Mouse (Mus musculus) hindbrain, embryonic 15.5 days (tissue): ENCODE data around the gene Scgb2b24. TPM values are rescaled to one million over a fixed set of nuclear protein-coding genes. Genes with fewer than 3 reads are reported as not detected.

Experiments
- ATAC-seq: fragments of 200-750 bp; cut with Nextera tagmentation; 2 replicates; pipeline ENCODE4 v1.8.0; 2017; ENCODE audit warnings: low read depth, moderate number of reproducible peaks, moderate TSS enrichment; ENCODE audit not compliant: low FRiP score
- H3K27ac ChIP-seq: fragments of 300-500 bp; sonication (generic); replicated peaks from 2 replicates; pipeline ENCODE4 v1.5.1; 2015; ENCODE audit warnings: mild to moderate bottlenecking, inconsistent platforms
- H3K27me3 ChIP-seq: fragments of 300-500 bp; sonication (generic); 2 replicates; pipeline ENCODE4 v1.6.1; 2015; ENCODE audit warnings: control low read depth, inconsistent platforms
- H3K36me3 ChIP-seq: fragments of 300-500 bp; sonication (generic); 2 replicates; pipeline ENCODE4 v1.6.1; 2015; ENCODE audit warnings: control low read depth, inconsistent platforms
- H3K4me1 ChIP-seq: fragments of 300-500 bp; sonication (generic); replicated peaks from 2 replicates; pipeline ENCODE4 v1.6.1; 2015; ENCODE audit warnings: control low read depth, inconsistent platforms
- H3K4me2 ChIP-seq: fragments of 300-500 bp; sonication (generic); 2 replicates; pipeline ENCODE4 v1.6.1; 2015; ENCODE audit warnings: moderate library complexity, mild to moderate bottlenecking, inconsistent platforms
- H3K4me3 ChIP-seq: fragments of 300-500 bp; sonication (generic); 2 replicates; pipeline ENCODE4 v1.5.1; 2015; ENCODE audit warnings: mild to moderate bottlenecking, inconsistent platforms
- H3K9ac ChIP-seq: fragments of 300-500 bp; sonication (generic); 2 replicates; pipeline ENCODE4 v1.6.1; 2015; ENCODE audit warnings: inconsistent platforms
- H3K9me3 ChIP-seq: fragments of 300-500 bp; sonication (generic); 2 replicates; pipeline ENCODE4 v1.6.1; 2016; ENCODE audit warnings: control low read depth, inconsistent platforms
- WGBS: fragments of 180-500 bp; shearing (Covaris S2); methylation state at CpG from one replicate; pipeline ENCODE4 v1.1.7; 2015; 5-methylcytosine and 5-hydroxymethylcytosine counted together
- polyA plus RNA-seq: library from polyadenylated mRNA; unstranded; fragments of >200 nt; fragmentation: Nextera tagmentation; extraction: Ambion mirVana; gene quantifications from 2 replicates; pipeline ENCODE4 v1.2.1, GENCODE M21; 2015

Scgb2b24 gene
- not detected in 2 replicates for polyA plus RNA-seq

GRCm38 (mm10) chr7:33739212-33739611 lies at the start of gene Scgb2b24:
TSS of gene Scgb2b24 (minus strand) at chr7:33739312.
- ATAC-seq: no peak
- 85% methylated on average over 2 of the region's 2 CpGs for WGBS

GRCm38 (mm10) chr7:33743499-33743898 lies 4.4 kb upstream of the Scgb2b24 start, which contains the start of gene Scgb1b24:
TSS of gene Scgb1b24 (plus strand) at chr7:33743799.
- 80% methylated on average over 3 of the region's 3 CpGs for WGBS
- Histone ChIP-seq H3K4me1 (no peaks in the 10 kb centered on the region), H3K27me3 (no peaks in the 10 kb centered on the region), H3K9me3 (peaks cover 51% of the 10 kb centered on the region), H3K4me3 (no peak within 1 kb of the TSS), H3K36me3 (no peaks in the 10 kb centered on the region), H3K4me2 (no peak within 1 kb of the TSS), H3K27ac (no peak within 1 kb of the TSS), H3K9ac (no peak within 1 kb of the TSS)
- ATAC-seq: no peak

More at GRCm38 (mm10) chr7:33739212-33739611, at the start of gene Scgb2b24:
- no peak within 1 kb of the TSS for H3K4me3 ChIP-seq
- H3K4me2 ChIP-seq: no peak within 1 kb of the TSS
- no peaks in the 10 kb centered on the region for H3K4me1 ChIP-seq
- H3K36me3 ChIP-seq: no peaks in the 10 kb centered on the region
- H3K9ac ChIP-seq: no peak within 1 kb of the TSS
- no peak within 1 kb of the TSS for H3K27ac ChIP-seq
- H3K27me3 ChIP-seq: no peaks in the 10 kb centered on the region
- peaks cover 58% of the 10 kb centered on the region for H3K9me3 ChIP-seq

- 18% methylated on average over 1 of the region's 1 CpGs for WGBS
- no peak overlapping the region for H3K4me3 ChIP-seq
- H3K4me2 ChIP-seq: no peak overlapping the region
- no peaks in the 10 kb centered on the region for H3K36me3 ChIP-seq
- peaks cover 24% of the 10 kb centered on the region for H3K9me3 ChIP-seq
- H3K27ac ChIP-seq: no peak overlapping the region
- H3K9ac ChIP-seq: no peak overlapping the region
- H3K27me3 ChIP-seq: no peaks in the 10 kb centered on the region
- no peaks in the 10 kb centered on the region for H3K4me1 ChIP-seq
- ATAC-seq: no peak
Observed at GRCm38 (mm10) chr7:33689864-33690263, 49.2 kb downstream of the Scgb2b24 start.

Other genes starting within 250 kb of the Scgb2b24 start
- gene Scgb2b21, start 218.9 kb downstream of the Scgb2b24 start, polyA plus RNA-seq: not detected in 2 replicates
- not detected in 2 replicates for gene Scgb1b24, start 4.5 kb upstream of the Scgb2b24 start, polyA plus RNA-seq
- gene Scgb2b26, start 205.7 kb upstream of the Scgb2b24 start, polyA plus RNA-seq: not detected in 2 replicates